Mouse (Mus musculus) heart, embryonic 11.5 days (tissue): ENCODE data around the gene Erich3. TPM values are rescaled to one million over a fixed set of nuclear protein-coding genes. Genes with fewer than 3 reads are reported as not detected.

Experiments used
- ATAC-seq: fragments of 200-750 bp; cut with Nextera tagmentation; replicated peaks from 2 replicates; pipeline ENCODE4 v1.8.0; 2017; ENCODE audit warnings: moderate library complexity; ENCODE audit not compliant: insufficient number of reproducible peaks, low FRiP score, low TSS enrichment
- H3K27ac ChIP-seq: fragments of 300-500 bp; sonication (generic); 2 replicates; pipeline ENCODE4 v1.5.1; 2014; ENCODE audit warnings: mild to moderate bottlenecking, low read depth, low read length
- H3K27me3 ChIP-seq: fragments of 300-500 bp; sonication (generic); 2 replicates; pipeline ENCODE4 v1.6.1; 2014; ENCODE audit warnings: mild to moderate bottlenecking, low read length, mixed read lengths; ENCODE audit not compliant: control insufficient read depth, insufficient read depth
- H3K36me3 ChIP-seq: fragments of 300-500 bp; sonication (generic); 2 replicates; pipeline ENCODE4 v1.6.1; 2014; ENCODE audit warnings: mild to moderate bottlenecking, low read length, moderate library complexity, mixed read lengths; ENCODE audit not compliant: control insufficient read depth, insufficient read depth
- H3K4me1 ChIP-seq: fragments of 300-500 bp; sonication (generic); 2 replicates; pipeline ENCODE4 v1.6.1; 2014; ENCODE audit warnings: low read length; ENCODE audit not compliant: control insufficient read depth, insufficient read depth
- H3K4me2 ChIP-seq: fragments of 300-500 bp; sonication (generic); 2 replicates; pipeline ENCODE4 v1.6.1; 2014; ENCODE audit warnings: mild to moderate bottlenecking, moderate library complexity
- H3K4me3 ChIP-seq: fragments of 300-500 bp; sonication (generic); 2 replicates; pipeline ENCODE4 v1.5.1; 2014; ENCODE audit warnings: low read depth, low read length
- H3K9ac ChIP-seq: fragments of 300-500 bp; sonication (generic); 2 replicates; pipeline ENCODE4 v1.6.1; 2014; ENCODE audit warnings: mild to moderate bottlenecking, low read depth, low read length, moderate library complexity
- H3K9me3 ChIP-seq: fragments of 300-500 bp; sonication (generic); replicated peaks from 2 replicates; pipeline ENCODE4 v1.6.1; 2016; ENCODE audit warnings: low read length; ENCODE audit not compliant: control insufficient read depth
- WGBS: fragments of 180-500 bp; shearing (Covaris S2); extraction: QIAGEN DNeasy Blood & Tissue Kit; methylation state at CpG from one replicate; pipeline ENCODE4 v1.1.7; 2014; ENCODE audit not compliant: insufficient replicate concordance; 5-methylcytosine and 5-hydroxymethylcytosine counted together
- polyA plus RNA-seq: library from polyadenylated mRNA; unstranded; fragments of >200 nt; fragmentation: Nextera tagmentation; extraction: Ambion mirVana; gene quantifications from 2 replicates; pipeline ENCODE4 v1.2.1, GENCODE M21; 2014

The Erich3 gene
- polyA plus RNA-seq, 1 experiment from 2014 or later: 0.21 TPM

DNA sequence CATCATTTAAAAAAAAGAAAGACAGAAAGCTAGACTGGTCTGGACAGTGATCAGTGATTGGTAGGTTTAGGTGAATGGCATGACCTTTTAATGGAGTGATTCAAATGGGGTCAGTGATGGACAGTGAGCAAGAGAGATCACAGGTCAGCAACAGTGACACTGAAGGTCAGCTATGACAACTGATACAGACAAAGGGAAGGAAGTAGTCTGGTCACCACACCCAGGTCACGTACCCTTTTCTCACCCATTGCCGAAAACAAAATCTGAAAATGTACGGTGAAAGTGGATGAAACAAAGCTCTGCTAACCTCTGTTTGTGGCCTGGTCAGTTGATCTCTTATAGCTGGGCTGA is 28.9 kb downstream of the Erich3 start:
- no peak overlapping the region for H3K4me3 ChIP-seq
- H3K27me3 ChIP-seq: no peaks in the 10 kb centered on the region
- peak; percentile 46; the same call in 1 of the 2 replicates for ATAC-seq
- no peak overlapping the region for H3K27ac ChIP-seq
- peaks cover 7% of the 10 kb centered on the region for H3K4me1 ChIP-seq
- WGBS: 69% methylated on average over 3 of the region's 3 CpGs
- H3K9me3 ChIP-seq: no peaks in the 10 kb centered on the region
- no peaks in the 10 kb centered on the region for H3K36me3 ChIP-seq
- H3K4me2 ChIP-seq: no peak overlapping the region
- H3K9ac ChIP-seq: no peak overlapping the region

- H3K27ac ChIP-seq: no peak overlapping the region
- 78% methylated on average over 4 of the region's 4 CpGs for WGBS
- ATAC-seq: no peak
- H3K9ac ChIP-seq: no peak overlapping the region
- no peaks in the 10 kb centered on the region for H3K27me3 ChIP-seq
- H3K9me3 ChIP-seq: no peaks in the 10 kb centered on the region
- H3K4me3 ChIP-seq: no peak overlapping the region
- no peaks in the 10 kb centered on the region for H3K36me3 ChIP-seq
- peaks cover 7% of the 10 kb centered on the region for H3K4me1 ChIP-seq
- H3K4me2 ChIP-seq: no peak overlapping the region
Measured at GRCm38 (mm10) chr3:154693902-154694301, 30.2 kb downstream of the Erich3 start.

DNA sequence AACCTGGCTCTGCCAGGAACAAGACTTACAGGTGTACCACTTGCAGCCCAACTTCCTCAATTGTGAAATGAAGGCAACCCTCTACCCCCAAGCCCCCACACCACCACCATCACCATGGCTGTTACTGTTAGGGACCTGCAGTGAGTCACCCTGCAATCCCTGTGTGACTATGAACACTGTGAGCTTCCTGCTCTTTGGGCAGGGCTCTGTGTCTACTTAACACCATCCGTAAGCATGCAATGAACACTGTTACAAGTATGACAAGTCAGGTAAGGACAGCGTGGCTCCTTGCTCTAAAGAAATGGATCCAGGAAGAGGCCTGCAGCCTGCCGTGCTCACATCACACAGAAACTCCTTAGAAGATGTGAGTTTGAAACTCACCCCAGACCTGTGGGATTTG is 33.0 kb downstream of the Erich3 start:
- Histone ChIP-seq H3K27me3 (no peaks in the 10 kb centered on the region), H3K36me3 (no peaks in the 10 kb centered on the region), H3K4me2 (no peak overlapping the region), H3K9me3 (no peaks in the 10 kb centered on the region), H3K4me1 (peaks cover 7% of the 10 kb centered on the region), H3K4me3 (no peak overlapping the region), H3K9ac (no peak overlapping the region), H3K27ac (no peak overlapping the region)
- WGBS: 84% methylated on average over 3 of the region's 3 CpGs
- no peak for ATAC-seq

- Histone ChIP-seq H3K4me2 (no peak overlapping the region), H3K36me3 (no peaks in the 10 kb centered on the region), H3K27ac (no peak overlapping the region), H3K27me3 (no peaks in the 10 kb centered on the region), H3K4me1 (peaks cover 11% of the 10 kb centered on the region), H3K9ac (no peak overlapping the region), H3K9me3 (no peaks in the 10 kb centered on the region), H3K4me3 (no peak overlapping the region)
- WGBS: 68% methylated on average over 5 of the region's 5 CpGs
- no peak for ATAC-seq
Measured at GRCm38 (mm10) chr3:154698907-154699306, 35.2 kb downstream of the Erich3 start.

DNA sequence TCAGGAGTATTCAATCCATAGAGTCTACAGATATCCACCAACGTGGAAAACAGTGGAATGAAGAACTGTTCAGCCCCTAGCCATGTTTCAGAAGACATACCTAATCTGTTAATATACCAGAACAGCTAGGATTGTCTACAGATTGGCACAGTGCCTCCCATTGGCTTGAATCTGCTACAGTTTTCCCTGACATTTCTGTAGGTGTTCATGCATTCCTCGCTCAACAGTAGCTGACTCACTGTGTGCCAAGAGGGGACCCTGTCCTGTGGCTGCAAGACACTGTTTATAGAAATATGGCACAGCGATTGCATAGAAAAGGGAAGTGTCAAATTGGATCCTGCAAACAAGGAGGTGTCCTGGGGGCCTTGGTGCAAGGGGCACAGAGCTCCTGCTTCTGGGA is 36.6 kb downstream of the Erich3 start:
- ATAC-seq: no peak

DNA sequence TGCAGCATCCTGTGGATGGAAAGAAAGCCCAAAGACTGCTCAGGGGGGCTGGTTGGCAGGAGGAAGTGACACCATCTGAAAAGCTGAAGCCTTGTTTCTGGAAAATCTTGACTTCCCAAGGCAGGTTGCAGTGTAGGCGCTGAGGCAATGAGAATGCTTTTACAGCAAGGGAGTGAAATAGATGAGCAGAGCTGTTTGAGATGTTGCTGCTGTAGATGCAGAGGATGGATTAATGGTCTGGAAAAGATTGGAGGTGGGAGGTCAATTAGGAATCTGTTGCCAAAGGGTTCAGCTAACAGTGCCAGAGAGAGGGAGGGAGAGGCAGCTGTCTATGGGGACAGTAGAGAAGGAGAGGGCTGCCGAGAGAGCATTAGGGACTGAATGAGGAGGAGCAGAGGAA is 37.1 kb downstream of the Erich3 start:
- 61% methylated on average over 2 of the region's 2 CpGs for whole genome bisulfite sequencing
- no peak overlapping the region for H3K4me3 ChIP-seq
- no peak overlapping the region for H3K27ac ChIP-seq
- no peaks in the 10 kb centered on the region for H3K9me3 ChIP-seq
- peaks cover 10% of the 10 kb centered on the region for H3K4me1 ChIP-seq
- no peak overlapping the region for H3K4me2 ChIP-seq
- H3K27me3 ChIP-seq: no peaks in the 10 kb centered on the region
- no peaks in the 10 kb centered on the region for H3K36me3 ChIP-seq
- no peak for ATAC-seq
- H3K9ac ChIP-seq: no peak overlapping the region

More for the DNA sequence above, 36.6 kb downstream of the Erich3 start:
- Histone ChIP-seq H3K36me3 (no peaks in the 10 kb centered on the region), H3K9ac (no peak overlapping the region), H3K4me1 (peaks cover 15% of the 10 kb centered on the region), H3K4me2 (no peak overlapping the region), H3K4me3 (no peak overlapping the region), H3K27me3 (no peaks in the 10 kb centered on the region), H3K27ac (no peak overlapping the region), H3K9me3 (no peaks in the 10 kb centered on the region)
- 74% methylated on average over 3 of the region's 3 CpGs for WGBS

GRCm38 (mm10) chr3:154704755-154705154 is 41.1 kb downstream of the Erich3 start:
- Histone ChIP-seq H3K4me2 (no peak overlapping the region), H3K36me3 (no peaks in the 10 kb centered on the region), H3K9me3 (no peaks in the 10 kb centered on the region), H3K9ac (no peak overlapping the region), H3K4me3 (no peak overlapping the region), H3K4me1 (peaks cover 10% of the 10 kb centered on the region), H3K27ac (no peak overlapping the region), H3K27me3 (no peaks in the 10 kb centered on the region)
- ATAC-seq: no peak
- 69% methylated on average over 6 of the region's 6 CpGs for WGBS

GRCm38 (mm10) chr3:154708150-154708549 is 44.5 kb downstream of the Erich3 start:
- Histone ChIP-seq H3K9ac (no peak overlapping the region), H3K4me3 (no peak overlapping the region), H3K27ac (no peak overlapping the region), H3K36me3 (no peaks in the 10 kb centered on the region), H3K9me3 (no peaks in the 10 kb centered on the region), H3K27me3 (no peaks in the 10 kb centered on the region), H3K4me2 (no peak overlapping the region), H3K4me1 (peaks cover 10% of the 10 kb centered on the region)
- 87% methylated on average over 3 of the region's 3 CpGs for WGBS
- ATAC-seq: no peak

- Histone ChIP-seq H3K9ac (no peak overlapping the region), H3K4me1 (no peaks in the 10 kb centered on the region), H3K9me3 (no peaks in the 10 kb centered on the region), H3K4me2 (no peak overlapping the region), H3K36me3 (no peaks in the 10 kb centered on the region), H3K4me3 (no peak overlapping the region), H3K27ac (no peak overlapping the region), H3K27me3 (no peaks in the 10 kb centered on the region)
- WGBS: 65% methylated on average over 7 of the region's 7 CpGs
- no peak for ATAC-seq
Measured at GRCm38 (mm10) chr3:154723198-154723597, 59.5 kb downstream of the Erich3 start.
